Mouse (Mus musculus) thymus, adult 2 months (tissue): ENCODE results near the gene Tuba3a. TPM values are rescaled to one million over a fixed set of nuclear protein-coding genes. Genes with fewer than 3 reads are reported as not detected.

Source experiments
- DNase-seq: peaks from one replicate; pipeline ENCODE4 v3.0.0; 2021
- H3K27ac ChIP-seq: fragments of 200-500 bp; 2 replicates; pipeline ENCODE4 v1.5.1; 2012; ENCODE audit warnings: low read length, control low read depth; ENCODE audit not compliant: control insufficient read depth, insufficient read depth
- H3K27me3 ChIP-seq: fragments of 200-500 bp; 2 replicates; pipeline ENCODE4 v1.6.1; 2012; ENCODE audit warnings: mild to moderate bottlenecking, low read length, moderate library complexity, mixed read lengths; ENCODE audit not compliant: control insufficient read depth, insufficient read depth
- H3K36me3 ChIP-seq: fragments of 200-500 bp; 2 replicates; pipeline ENCODE4 v1.6.1; 2012; ENCODE audit warnings: mild to moderate bottlenecking, low read length, moderate library complexity; ENCODE audit not compliant: control insufficient read depth, insufficient read depth
- H3K4me1 ChIP-seq: fragments of 200-500 bp; replicated peaks from 2 replicates; pipeline ENCODE4 v1.6.1; 2012; ENCODE audit warnings: low read length; ENCODE audit not compliant: control insufficient read depth, insufficient read depth
- H3K4me3 ChIP-seq: fragments of 200-500 bp; 2 replicates; pipeline ENCODE4 v1.5.1; 2012; ENCODE audit warnings: mild to moderate bottlenecking, low read length, control low read depth, moderate library complexity; ENCODE audit not compliant: control insufficient read depth, insufficient read depth
- CTCF ChIP-seq: fragments of 200-500 bp; IDR thresholded peaks from 2 replicates; pipeline ENCODE4 v1.5.1; 2012; ENCODE audit warnings: mild to moderate bottlenecking, control low read depth, low read length, moderate library complexity, borderline replicate concordance; ENCODE audit not compliant: control insufficient read depth, poor library complexity, insufficient read depth; ENCODE audit errors: extremely low read depth
- POLR2A ChIP-seq: fragments of 200-500 bp; IDR thresholded peaks from 2 replicates; pipeline ENCODE4 v1.6.1; 2012; ENCODE audit warnings: mild to moderate bottlenecking, low read length, control low read depth, moderate library complexity; ENCODE audit not compliant: control insufficient read depth, poor library complexity, insufficient read depth; ENCODE audit errors: extremely low read depth
- WGBS: fragments of 180-500 bp; shearing (Covaris S2); methylation state at CpG from one replicate; pipeline ENCODE4 v1.1.7; 2018; 5-methylcytosine and 5-hydroxymethylcytosine counted together
- polyA plus RNA-seq: library from polyadenylated mRNA; depleted of rRNA; stranded (reverse); fragments of >200 nt; gene quantifications from 2 replicates; pipeline ENCODE4 v1.2.3, GENCODE M21; 2012

The Tuba3a gene
- polyA plus RNA-seq, 1 experiment = 0.84 TPM

- no peak overlapping the region for H3K27ac ChIP-seq
Measured at GRCm38 (mm10) chr6:125256222-125256966, 29.4 kb downstream of the Tuba3a start.

GRCm38 (mm10) chr6:125255516-125256044 lies 30.3 kb downstream of the Tuba3a start:
- peak; percentile 24 for DNase-seq
- H3K4me1 ChIP-seq = peaks cover 30% of the 10 kb centered on the region
- H3K4me3 ChIP-seq = no peak overlapping the region
- H3K36me3 ChIP-seq = no peaks in the 10 kb centered on the region
- TF ChIP-seq POLR2A = no peak
- no peak for TF ChIP-seq CTCF
- no peak overlapping the region for H3K27ac ChIP-seq
- 85% methylated on average over 7 of the region's 7 CpGs for WGBS
- no peaks in the 10 kb centered on the region for H3K27me3 ChIP-seq

More at GRCm38 (mm10) chr6:125256222-125256966, 29.4 kb downstream of the Tuba3a start:
- no peak for TF ChIP-seq POLR2A
- no peak for TF ChIP-seq CTCF
- no peak for DNase-seq
- 91% methylated on average over 8 of the region's 8 CpGs for WGBS
- no peaks in the 10 kb centered on the region for H3K27me3 ChIP-seq
- peaks cover 30% of the 10 kb centered on the region for H3K4me1 ChIP-seq
- H3K4me3 ChIP-seq = no peak overlapping the region
- no peaks in the 10 kb centered on the region for H3K36me3 ChIP-seq

GRCm38 (mm10) chr6:125253863-125254715 lies 31.8 kb downstream of the Tuba3a start:
- Histone ChIP-seq H3K4me1 (peaks cover 26% of the 10 kb centered on the region), H3K36me3 (no peaks in the 10 kb centered on the region), H3K4me3 (no peak overlapping the region), H3K27me3 (no peaks in the 10 kb centered on the region), H3K27ac (no peak overlapping the region)
- no peak for DNase-seq
- 33% methylated on average over 14 of the region's 14 CpGs for WGBS
- TF ChIP-seq CTCF = no peak
- TF ChIP-seq POLR2A = no peak

GRCm38 (mm10) chr6:125252711-125253110 lies 33.1 kb downstream of the Tuba3a start:
- no peak for DNase-seq
- 98% methylated on average over 8 of the region's 8 CpGs for WGBS

GRCm38 (mm10) chr6:125252285-125252684 lies 33.6 kb downstream of the Tuba3a start:
- WGBS = 64% methylated on average over 3 of the region's 3 CpGs
- Histone ChIP-seq H3K4me1 (peaks cover 21% of the 10 kb centered on the region), H3K4me3 (no peak overlapping the region), H3K27ac (no peak overlapping the region), H3K27me3 (no peaks in the 10 kb centered on the region), H3K36me3 (no peaks in the 10 kb centered on the region)
- TF ChIP-seq CTCF (no peak), POLR2A (no peak)
- DNase-seq = no peak

More at GRCm38 (mm10) chr6:125252711-125253110, 33.1 kb downstream of the Tuba3a start:
- Histone ChIP-seq H3K36me3 (no peaks in the 10 kb centered on the region), H3K27ac (no peak overlapping the region), H3K27me3 (no peaks in the 10 kb centered on the region), H3K4me3 (no peak overlapping the region), H3K4me1 (peaks cover 21% of the 10 kb centered on the region)
- TF ChIP-seq CTCF (no peak), POLR2A (no peak)

- Histone ChIP-seq H3K27me3 (no peaks in the 10 kb centered on the region), H3K4me3 (no peak overlapping the region), H3K36me3 (no peaks in the 10 kb centered on the region), H3K4me1 (peaks cover 53% of the 10 kb centered on the region), H3K27ac (no peak overlapping the region)
- peak; percentile 77 for DNase-seq
- TF ChIP-seq POLR2A (no peak), CTCF (no peak)
- WGBS = 12% methylated on average over 1 of the region's 1 CpGs
Measured at GRCm38 (mm10) chr6:125244551-125244950, 41.3 kb downstream of the Tuba3a start.
